9 mouse cellular contexts compared by ENCODE assay signal in the genomic region with DNA sequence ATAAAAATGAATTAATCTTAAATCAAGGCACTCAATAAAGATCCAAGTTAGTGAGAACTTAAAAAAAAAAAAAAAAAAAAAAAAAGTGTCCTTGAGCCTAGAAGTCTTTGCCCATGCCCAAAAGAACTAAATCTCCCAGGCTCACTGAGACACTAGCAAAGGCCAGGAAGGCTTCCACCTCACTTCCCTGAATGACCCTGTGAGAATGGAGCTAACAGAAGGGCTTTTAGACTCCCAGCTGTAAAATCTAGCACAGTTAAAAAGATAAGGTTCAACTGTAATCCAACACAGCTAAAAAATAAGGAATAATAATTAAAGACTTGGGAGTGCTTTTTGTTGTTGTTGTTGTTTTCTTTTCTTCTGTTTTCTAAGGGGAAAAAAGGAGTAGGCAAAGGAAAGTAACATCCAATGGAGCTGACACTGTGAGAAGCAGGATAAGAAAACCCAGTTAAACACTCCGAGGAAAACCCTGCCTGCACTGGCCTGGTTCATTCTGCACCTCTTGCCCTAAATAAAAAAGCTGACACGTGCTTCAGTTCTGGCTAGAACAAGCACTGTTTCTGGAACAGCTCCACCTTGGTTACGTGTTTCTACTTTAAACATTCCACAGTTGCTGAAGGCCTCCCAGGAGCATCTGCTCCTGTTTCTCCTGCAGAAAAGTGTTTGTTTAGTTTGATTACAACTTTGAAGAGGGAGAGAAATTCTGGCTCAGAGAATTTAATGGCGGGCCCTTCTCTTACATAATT. TPM values are rescaled to one million over a fixed set of nuclear protein-coding genes. Genes with fewer than 3 reads are reported as not detected.
DNase-seq lines count a peak whose midpoint lies in the region; ATAC-seq and TF ChIP-seq lines count a peak whose summit lies in the region.
"Had no signal": no experiment of that assay in that cellular context is flagged by ENCODE, and none has a peak within 500 bp of the region (broad histone marks: within the 10 kb centered on the region; RNA-seq: fewer than 3 reads in every experiment).

No protein-coding gene starts in this region.

- no peak for TF ChIP-seq CTCF in kidney, adult 2 months (conservative IDR thresholded peaks at IDR 0.05; ENCODE audit: insufficient read depth, insufficient read length, low read depth, low read length)

- TF ChIP-seq POLR2A in kidney, adult 2 months (IDR thresholded peaks at IDR 0.05; ENCODE audit: low read depth, low read length) = no peak

- intact Hi-C loops in gastrocnemius, postnatal 36 days (cut with DNase I) = no loop called here

- peak overlapping the region; percentile 55; the same call in 1 of the 2 replicates for H3K27ac ChIP-seq in kidney, adult 2 months (ENCODE audit: insufficient read depth, low read depth, low read length)
- H3K27ac ChIP-seq: neural tube, embryonic 12.5 days had no signal

- no peak overlapping the region for H3K4me3 ChIP-seq in kidney, adult 2 months (ENCODE audit: insufficient read depth, low read depth, low read length)
- H3K4me3 ChIP-seq: neural tube, embryonic 12.5 days had no signal

- WGBS in kidney, adult 2 months = 12% methylated on average over 4 of the region's 4 CpGs

- no peaks in the 10 kb centered on the region for H3K27me3 ChIP-seq in kidney, adult 2 months (replicated peaks; ENCODE audit: control insufficient read depth, insufficient read depth, low read length)
- H3K27me3 ChIP-seq: neural tube, embryonic 12.5 days had no signal

- peaks cover 26% of the 10 kb centered on the region; the same call in 1 of the 2 replicates for H3K4me1 ChIP-seq in kidney, adult 2 months (ENCODE audit: control insufficient read depth, insufficient read depth, low read length)

- no peak for DNase-seq in frontal cortex, postnatal 14 days (ENCODE audit: low spot score in 2 of 2)
- DNase-seq in testis, postnatal 14 days (ENCODE audit: low spot score) = peak; percentile 32
- DNase-seq in testis, postnatal 10 days (ENCODE audit: low spot score) = no peak
- DNase-seq in kidney, adult 2 months = peak; percentile 90
- peak; percentile 62 for DNase-seq in lung, postnatal 14 days
- DNase-seq in retina, embryonic 14.5 days (ENCODE audit: low spot score) = no peak
- no peak for DNase-seq in gastrocnemius, postnatal 36 days

- H3K36me3 ChIP-seq in kidney, adult 2 months (ENCODE audit: control insufficient read depth, insufficient read depth, low read length) = no peaks in the 10 kb centered on the region
- H3K36me3 ChIP-seq: neural tube, embryonic 12.5 days had no signal

- ATAC-seq in frontal cortex, adult (ENCODE audit: low TSS enrichment) = peak; percentile 61; the same call in 1 of the 2 replicates

RNA-seq across cellular contexts. Expression of gene Znrf3, which starts 23.0 kb away (rescaled TPM):
- polyA plus RNA-seq in kidney, adult 2 months (2012; rRNA removed) = 6.2 and 7.7 TPM in 2 replicates
- 1 to 10 TPM; 4.3 to 6.9 TPM for total RNA-seq in gastrocnemius, postnatal 36 days (2021)

Comparison
In these comparisons a context has a peak if more than half of its experiments do, and no peak if none do; other contexts are left out.
1. DNase-seq: peak in testis, postnatal 14 days (single experiment), kidney, adult 2 months (single experiment) and lung, postnatal 14 days (single experiment); none in frontal cortex, postnatal 14 days (0 of 2), testis, postnatal 10 days (single experiment), retina, embryonic 14.5 days (single experiment) and gastrocnemius, postnatal 36 days (0 of 2).